Mouse (Mus musculus) erythroblast, embryonic 14.5 days (primary cell): ENCODE measurements around the gene Macrod2.

Experiments used
- GATA1 ChIP-seq: IDR thresholded peaks from 2 replicates; pipeline ENCODE4 v1.6.1; 2012; ENCODE audit warnings: low read length, inconsistent platforms, mixed read lengths
- TAL1 ChIP-seq: IDR thresholded peaks from 3 replicates; pipeline ENCODE4 v1.6.1; 2012; ENCODE audit warnings: low read length, inconsistent platforms, mixed read lengths

DNA sequence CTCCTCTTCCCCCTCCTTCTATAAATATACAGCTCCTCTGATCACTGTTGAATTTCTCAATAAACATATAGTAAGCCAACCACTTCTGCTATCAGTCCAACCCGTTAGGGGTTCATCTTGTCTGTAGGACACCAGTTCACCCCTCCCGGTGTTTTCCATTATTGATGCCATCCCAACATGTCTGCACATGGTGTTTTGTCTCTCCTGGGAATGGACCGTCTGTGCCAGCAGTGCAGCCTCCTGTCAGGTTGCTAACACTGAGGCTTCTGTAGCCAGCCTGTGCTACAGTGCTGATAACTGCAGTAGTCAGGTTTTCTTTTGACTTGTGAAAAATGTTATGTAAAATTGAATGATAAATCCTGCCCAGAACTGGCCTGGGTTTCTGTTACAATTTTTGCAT lies 1928.0 kb downstream of the Macrod2 start:
- no peak for TF ChIP-seq GATA1
- TF ChIP-seq TAL1, result no peak
